Mouse (Mus musculus) embryonic stem cell, embryonic (primary cell): Measurements from ENCODE around the gene Cnn3.

ENCODE experiments used
- CTCF ChIA-PET, 4 experiments: fragments of 300-600 bp in 2 of 4; fragments of 350-600 bp in 2 of 4; sonication (Branson Sonifier 250); formaldehyde crosslinking; loops; one replicate each; lab custom pipeline; 2022; ENCODE audit warnings: inconsistent platforms in 2 of 4; lab: Charles Lee
- POLR2A ChIA-PET, 4 experiments: fragments of 300-600 bp in 2 of 4; fragments of 350-600 bp in 2 of 4; sonication (Branson Sonifier 250); formaldehyde crosslinking; loops; one replicate each; lab custom pipeline; 2022; ENCODE audit warnings: antibody characterized with exemption in 4 of 4, inconsistent platforms in 1 of 4; lab: Charles Lee

Gene Cnn3

DNA sequence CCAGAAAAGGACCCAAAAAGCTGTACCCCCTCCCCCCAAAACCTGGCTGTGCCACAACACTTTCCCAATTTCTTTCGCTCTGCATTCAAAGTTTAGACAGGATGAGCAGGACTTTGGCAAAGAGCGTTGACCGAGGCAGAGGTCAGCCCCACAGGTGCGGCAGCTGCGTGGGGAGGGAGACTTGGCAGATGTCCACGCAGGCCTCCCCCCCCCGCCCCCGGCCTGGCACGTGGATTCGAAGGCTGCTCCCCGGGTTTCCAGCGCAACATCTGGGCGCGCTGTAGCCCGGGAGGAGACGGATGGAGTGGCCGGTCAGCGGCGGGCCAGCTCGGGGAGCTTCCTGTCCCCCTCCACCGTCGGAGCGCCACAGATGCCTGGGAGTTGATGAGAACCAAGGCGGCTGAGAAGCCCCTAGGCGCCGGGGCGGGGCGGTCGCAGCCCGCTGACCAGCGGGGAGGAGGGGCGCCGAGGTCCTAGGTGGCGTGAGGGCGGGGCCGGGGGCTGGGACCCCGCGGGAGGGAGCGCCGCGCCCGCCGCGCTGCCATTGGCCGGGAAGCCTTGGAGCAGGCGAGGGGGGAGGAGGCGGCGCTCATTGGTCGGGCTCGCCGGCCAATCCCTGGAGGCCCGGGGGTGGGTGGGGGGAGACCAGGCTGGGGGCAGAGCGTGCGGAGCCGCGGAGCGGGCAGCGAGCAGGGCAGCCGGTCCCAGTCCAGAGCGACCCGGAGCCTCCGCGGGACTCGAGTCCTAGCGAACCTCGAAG lies at the start of gene Cnn3:
Gene Cnn3, plus strand, starts transcription at position 637 of the 760 bp plus-strand sequence.
- ChIA-PET POLR2A (interaction anchor here in 3 of 4 experiments (0.5 to 20.9 kb wide), 36 partner anchors 9 to 848 kb away, joined by 3 to 463 read pairs (median 3); partner anchors contain the start of genes Alg14 (in 2 of the 3) and Slc44a3 (in 1 of the 3)), CTCF (interaction anchor here in 1 of 4 experiments (0.7 to 1.2 kb wide), 2 partner anchors 40 to 264 kb away, joined by 3 to 4 read pairs; no protein-coding TSS in a partner anchor)

DNA sequence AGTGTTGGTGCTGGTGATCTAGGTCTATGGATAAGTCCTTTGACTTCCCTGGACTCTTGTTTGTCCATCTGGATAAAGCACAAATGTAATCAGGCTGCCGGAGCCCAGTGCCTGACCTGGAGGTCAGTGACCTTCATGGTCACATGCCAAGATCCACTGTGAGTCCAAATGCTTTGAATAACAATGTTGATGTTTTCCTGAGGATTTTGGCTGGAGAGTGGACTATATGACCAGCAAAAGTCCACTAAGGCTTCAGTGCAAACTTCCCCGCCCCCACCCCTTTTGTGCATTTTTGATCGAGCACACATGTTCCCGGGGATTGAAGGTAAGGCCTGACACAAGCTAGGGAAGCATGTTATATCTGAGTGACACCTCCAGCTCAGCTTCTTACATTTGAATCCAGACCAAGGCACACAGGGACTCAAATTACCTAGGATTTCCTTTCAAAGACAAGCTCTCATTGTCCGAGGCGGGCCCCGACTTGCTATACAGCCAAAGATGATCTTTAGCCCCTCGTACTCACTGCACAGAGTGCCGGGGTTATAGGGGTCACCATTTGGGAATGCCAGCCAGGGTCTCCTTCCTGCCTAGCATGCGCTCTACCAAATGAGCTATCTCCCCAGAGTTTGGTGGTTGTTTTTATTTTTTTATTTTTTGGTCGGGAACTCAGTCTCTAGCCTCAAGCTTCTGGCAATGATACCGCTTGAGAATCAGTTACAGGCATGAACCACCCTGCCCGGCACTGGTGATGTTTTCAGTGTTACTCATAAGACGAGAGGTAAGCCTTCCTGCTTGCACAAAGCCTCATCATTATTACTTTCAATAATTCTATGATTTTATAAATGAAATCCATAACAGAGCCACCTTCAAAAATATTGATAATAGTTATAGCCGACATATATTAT lies 47.3 kb upstream of the Cnn3 start:
- CTCF ChIA-PET, result interaction anchor here (0.5 to 1.8 kb wide), 8 partner anchors 10 to 768 kb away, joined by 3 to 20 read pairs (median 6); partner anchors contain the start of gene F3 (in 1 of the 4)
- POLR2A ChIA-PET, result interaction anchor here in 3 of 4 experiments (0.6 to 6.2 kb wide), 23 partner anchors 8 to 327 kb away, joined by 3 to 47 read pairs (median 5); no protein-coding TSS in a partner anchor

DNA sequence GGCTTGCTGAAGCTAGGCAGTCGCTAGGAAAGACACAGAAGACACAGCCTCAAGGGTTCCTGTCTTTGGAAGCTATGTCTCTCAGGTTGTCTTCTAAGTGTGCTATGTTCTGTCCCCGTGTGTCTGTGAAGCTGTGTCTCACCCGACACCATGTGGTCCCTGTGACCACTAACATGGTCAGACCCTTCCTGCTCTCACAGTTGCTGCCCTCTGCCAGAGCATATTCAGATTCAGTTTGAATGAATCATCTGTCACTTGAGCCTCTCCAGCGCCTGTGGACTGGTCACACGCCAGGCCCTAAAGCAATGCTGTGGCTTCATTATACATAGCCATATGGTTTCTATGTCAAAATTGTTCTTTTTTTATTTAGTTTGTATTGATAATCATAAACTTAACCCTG lies 46.6 kb upstream of the Cnn3 start:
- CTCF ChIA-PET, result no interaction called here

DNA sequence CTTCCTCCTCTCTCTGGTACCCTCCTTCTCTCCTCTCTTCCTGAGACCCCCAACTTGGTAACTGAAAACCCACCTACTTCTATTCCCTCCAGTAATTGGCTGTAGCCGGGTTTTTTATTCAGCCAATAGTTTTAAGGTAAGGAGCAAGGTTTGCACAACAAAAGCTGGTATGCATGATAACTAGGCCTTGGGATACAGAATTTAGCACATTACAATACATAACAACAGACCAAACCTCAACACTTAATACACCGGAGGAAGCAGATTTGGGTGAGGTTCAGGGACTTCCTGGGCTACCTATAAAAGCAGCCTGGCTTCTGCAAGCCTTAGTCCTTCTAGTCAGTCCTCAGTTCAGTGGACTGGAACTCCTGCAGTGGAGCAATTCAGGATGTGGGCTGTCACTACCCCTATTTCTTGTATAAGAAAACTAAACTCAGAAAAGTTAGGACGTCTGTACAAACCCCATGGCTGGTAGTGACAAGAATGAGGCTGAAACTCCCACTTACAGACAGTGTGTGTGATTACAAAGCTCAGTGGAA lies 38.8 kb upstream of the Cnn3 start:
- ChIA-PET POLR2A (interaction anchor here in 3 of 4 experiments (0.6 to 6.1 kb wide), 28 partner anchors 7 to 191 kb away, joined by 3 to 56 read pairs (median 4); partner anchors contain the start of gene Alg14 (in 1 of the 3)), CTCF (interaction anchor here in 1 of 4 experiments (0.6 to 0.7 kb wide), 2 partner anchors 16 to 17 kb away, joined by 3 to 5 read pairs; no protein-coding TSS in a partner anchor)

More for the DNA sequence above, 46.6 kb upstream of the Cnn3 start:
- POLR2A ChIA-PET, result interaction anchor here in 3 of 4 experiments (0.6 to 6.2 kb wide), 16 partner anchors 9 to 138 kb away, joined by 3 to 47 read pairs (median 4); no protein-coding TSS in a partner anchor

DNA sequence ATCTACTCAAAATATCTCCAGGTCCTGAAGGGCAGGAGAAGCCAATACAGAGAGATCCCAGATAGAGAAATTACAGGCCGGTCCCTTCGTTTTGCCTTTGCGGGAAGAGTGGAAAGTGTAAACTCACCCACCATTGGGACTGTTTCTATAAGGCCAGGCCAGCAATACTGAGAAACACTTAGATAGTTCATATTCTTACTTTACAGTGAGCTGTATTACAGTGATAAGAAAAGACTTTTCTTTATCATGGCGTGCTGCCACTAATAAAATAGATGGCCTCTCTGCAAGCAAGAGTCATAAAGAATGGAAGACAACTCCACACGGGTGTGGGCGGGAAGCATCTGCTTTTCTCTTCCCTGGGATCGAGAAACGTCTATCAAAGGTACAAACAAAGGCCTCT lies 36.9 kb upstream of the Cnn3 start:
- POLR2A ChIA-PET, result interaction anchor here in 3 of 4 experiments (1.2 to 6.1 kb wide), 15 partner anchors 9 to 201 kb away, joined by 3 to 56 read pairs (median 5); no protein-coding TSS in a partner anchor
- CTCF ChIA-PET, result interaction anchor here in 2 of 4 experiments (0.6 to 1.1 kb wide), 2 partner anchors 12 to 140 kb away, joined by 3 read pairs; no protein-coding TSS in a partner anchor

DNA sequence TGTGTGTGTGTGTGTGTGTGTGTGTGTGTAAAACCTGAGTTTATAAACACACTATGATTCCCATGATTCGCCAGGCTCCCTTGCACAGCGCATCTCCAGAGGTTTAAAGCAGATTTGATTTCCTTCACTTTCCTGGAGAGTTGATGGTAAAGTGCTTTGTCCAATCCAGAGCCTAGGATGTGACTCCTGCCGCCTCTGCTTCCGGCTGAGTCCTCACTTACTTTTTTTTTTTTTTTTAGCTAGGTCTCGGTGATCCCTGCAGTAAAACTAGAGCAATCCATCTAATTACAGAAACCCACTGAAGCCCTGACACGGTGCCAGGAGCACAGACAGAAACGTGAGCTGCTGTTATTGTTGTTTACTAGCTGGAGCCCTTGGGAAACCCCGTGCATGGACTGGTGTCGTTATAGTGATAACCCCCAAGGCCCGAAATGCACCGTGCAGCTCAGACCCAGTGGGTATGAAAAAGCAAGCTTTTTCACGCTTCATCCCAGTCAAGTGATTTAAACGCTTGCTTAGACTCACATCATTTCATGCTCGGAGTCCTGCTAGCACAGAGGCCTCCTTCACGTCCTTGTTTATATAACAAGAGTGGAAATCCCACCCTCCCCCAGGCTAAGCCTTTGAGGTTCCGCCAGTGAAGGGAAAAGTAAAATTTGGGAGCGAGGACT lies 36.3 kb upstream of the Cnn3 start:
- CTCF ChIA-PET, result interaction anchor here (0.6 to 1.4 kb wide), 6 partner anchors 12 to 140 kb away, joined by 3 to 5 read pairs (median 4); no protein-coding TSS in a partner anchor
- POLR2A ChIA-PET, result interaction anchor here in 3 of 4 experiments (0.6 to 6.1 kb wide), 23 partner anchors 9 to 408 kb away, joined by 3 to 56 read pairs (median 4); partner anchors contain the start of gene Rwdd3 (in 2 of the 3)

DNA sequence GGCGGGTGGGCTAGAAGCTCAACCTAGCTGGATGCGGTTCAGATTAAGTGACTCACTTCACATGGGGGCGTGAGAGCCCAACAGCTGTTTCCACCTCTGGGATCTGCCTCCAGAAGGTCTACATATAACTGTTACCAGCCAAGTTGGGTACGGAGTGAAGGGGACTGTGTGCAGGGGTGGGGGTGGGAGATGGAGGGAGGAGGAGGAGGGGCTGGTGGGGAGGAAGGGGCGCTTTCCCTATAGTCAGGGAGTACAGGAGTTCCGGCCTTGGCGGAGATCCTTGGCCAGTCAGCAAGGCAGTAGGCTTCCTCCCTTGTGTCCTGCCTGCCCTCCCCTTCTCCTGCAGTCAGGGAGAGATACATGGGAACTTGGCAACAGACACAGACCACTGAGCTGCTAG lies 35.6 kb upstream of the Cnn3 start:
- ChIA-PET POLR2A (interaction anchor here in 3 of 4 experiments (0.6 to 6.1 kb wide), 21 partner anchors 8 to 407 kb away, joined by 3 to 56 read pairs (median 4); partner anchors contain the start of gene Rwdd3 (in 1 of the 3)), CTCF (interaction anchor here in 2 of 4 experiments (0.7 to 1.4 kb wide), 2 partner anchors 29 to 83 kb away, joined by 3 to 5 read pairs; no protein-coding TSS in a partner anchor)

DNA sequence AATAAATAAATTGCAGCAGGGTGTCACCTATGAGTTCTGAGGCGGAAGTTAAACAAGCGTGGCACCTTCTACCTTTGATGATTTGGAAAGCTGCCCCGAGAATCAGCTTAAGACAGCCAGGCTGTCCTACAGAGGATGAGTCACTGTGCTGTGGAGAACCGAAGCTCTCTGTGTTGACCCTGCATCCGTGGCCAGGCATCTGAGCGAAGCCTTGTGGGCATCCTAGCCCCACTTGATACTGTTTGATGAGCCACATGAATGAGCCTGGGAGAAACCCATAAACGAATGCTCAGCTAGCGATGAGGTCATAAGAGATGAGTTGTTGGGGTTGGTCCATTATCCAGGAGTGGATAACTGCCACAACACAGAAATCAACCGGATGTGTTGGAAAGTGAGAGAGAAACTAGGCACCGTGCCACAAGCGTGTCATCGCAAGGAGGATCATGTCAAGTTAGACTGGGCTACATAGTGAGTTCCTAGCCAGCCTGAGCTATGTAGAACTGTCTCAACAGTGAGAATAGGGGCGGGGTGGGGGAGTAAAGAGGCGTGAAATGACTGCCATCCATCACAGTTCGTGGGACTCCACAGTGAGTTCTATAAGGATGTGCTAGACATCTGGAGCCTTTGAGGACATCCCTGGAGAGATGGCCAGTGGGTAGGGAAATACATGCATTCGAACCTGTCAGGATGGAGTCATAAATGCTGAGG lies 30.6 kb upstream of the Cnn3 start:
- ChIA-PET POLR2A (interaction anchor here in 3 of 4 experiments (0.5 to 6.0 kb wide), 11 partner anchors 8 to 51 kb away, joined by 3 to 29 read pairs (median 5); no protein-coding TSS in a partner anchor), CTCF (no interaction called here)

DNA sequence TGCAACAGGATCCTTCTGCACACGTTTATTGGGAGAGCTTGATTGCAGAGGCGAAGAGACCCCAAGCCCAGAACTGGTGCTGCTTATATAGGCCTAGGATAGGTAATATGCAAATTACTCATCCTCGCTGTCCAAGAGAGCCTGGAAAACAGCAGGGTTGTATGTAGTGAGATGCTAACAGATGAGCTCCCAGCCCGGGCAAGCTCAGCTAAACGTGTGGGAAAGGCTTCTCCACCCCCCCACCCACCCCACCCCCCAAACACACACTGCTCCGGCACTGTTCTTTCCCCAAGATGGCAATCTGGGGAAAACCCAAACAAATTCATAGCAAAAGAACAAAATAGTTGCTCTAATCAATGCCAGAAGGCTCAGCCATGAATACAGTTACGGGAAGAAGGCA lies 29.7 kb upstream of the Cnn3 start:
- ChIA-PET CTCF (interaction anchor here in 1 of 4 experiments (1.6 kb wide), 1 partner anchor 37 kb away, joined by 3 read pairs; no protein-coding TSS in a partner anchor), POLR2A (interaction anchor here in 3 of 4 experiments (0.6 to 6.0 kb wide), 12 partner anchors 9 to 67 kb away, joined by 3 to 29 read pairs (median 5); no protein-coding TSS in a partner anchor)

DNA sequence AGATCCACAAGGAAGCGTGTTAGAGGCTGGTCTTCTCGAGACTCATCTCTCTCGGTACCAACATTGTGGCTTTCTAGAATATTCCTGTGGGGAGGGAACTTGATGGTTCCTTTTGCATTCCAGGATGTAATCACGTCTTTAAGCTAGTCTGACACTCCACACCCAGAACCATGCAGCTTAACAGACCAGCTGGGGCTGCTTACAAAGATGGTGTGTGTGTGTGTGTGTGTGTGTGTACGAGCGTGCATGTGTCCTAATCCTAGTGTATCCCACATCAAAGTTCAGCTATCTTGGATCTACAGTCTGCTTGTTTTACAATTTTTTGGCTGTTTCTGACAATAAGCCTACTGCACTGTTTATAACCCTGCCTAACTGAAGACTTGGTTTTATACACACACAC lies 29.3 kb upstream of the Cnn3 start:
- CTCF ChIA-PET, result interaction anchor here in 3 of 4 experiments (0.6 to 1.6 kb wide), 3 partner anchors 37 to 1507 kb away, joined by 3 read pairs; no protein-coding TSS in a partner anchor
- POLR2A ChIA-PET, result interaction anchor here (0.5 to 6.0 kb wide), 13 partner anchors 9 to 122 kb away, joined by 3 to 29 read pairs (median 5); no protein-coding TSS in a partner anchor

DNA sequence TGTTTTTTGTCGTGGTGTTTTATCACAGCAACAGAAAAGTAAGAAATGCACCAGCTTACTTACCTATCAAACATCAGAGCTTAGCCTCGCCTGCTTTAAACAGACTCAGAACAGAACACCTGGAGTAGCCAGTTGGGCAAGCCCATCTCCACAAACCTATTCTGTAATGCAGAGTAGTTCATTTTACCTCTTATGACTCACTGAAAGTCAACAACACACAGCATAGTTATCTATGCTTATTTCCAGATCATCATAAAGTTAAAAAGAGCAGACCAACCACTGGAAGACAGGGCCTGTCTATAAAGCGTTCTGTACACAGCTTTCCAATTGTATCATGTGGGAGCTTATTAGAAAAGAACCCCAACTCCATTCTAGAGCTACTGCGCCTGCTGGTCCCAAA lies 24.9 kb upstream of the Cnn3 start:
- ChIA-PET CTCF (no interaction called here), POLR2A (interaction anchor here in 1 of 4 experiments (6.0 kb wide), 1 partner anchor 17 kb away, joined by 29 read pairs; no protein-coding TSS in a partner anchor)

DNA sequence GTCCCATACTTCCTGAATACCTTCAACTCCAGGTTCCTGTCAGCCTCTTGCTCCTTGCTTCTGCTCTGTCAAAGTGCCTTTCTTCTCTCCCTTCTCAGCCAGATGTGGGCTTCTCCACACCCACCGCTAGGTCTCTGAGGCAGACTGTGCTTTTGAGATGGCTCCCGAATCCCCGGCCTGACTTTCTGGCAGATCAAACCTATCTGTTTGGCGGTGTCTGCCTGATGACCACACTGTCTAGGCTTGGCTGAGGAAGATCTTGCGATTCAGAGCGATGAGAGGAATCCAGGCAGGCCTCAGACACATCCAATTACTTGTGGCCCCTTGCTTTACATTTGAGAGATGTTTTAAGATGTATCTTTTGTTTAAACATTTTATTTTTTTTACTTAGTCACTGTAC lies 24.2 kb upstream of the Cnn3 start:
- ChIA-PET CTCF (no interaction called here), POLR2A (interaction anchor here in 2 of 4 experiments (0.8 to 6.0 kb wide), 7 partner anchors 11 to 26 kb away, joined by 3 to 29 read pairs (median 10); no protein-coding TSS in a partner anchor)

DNA sequence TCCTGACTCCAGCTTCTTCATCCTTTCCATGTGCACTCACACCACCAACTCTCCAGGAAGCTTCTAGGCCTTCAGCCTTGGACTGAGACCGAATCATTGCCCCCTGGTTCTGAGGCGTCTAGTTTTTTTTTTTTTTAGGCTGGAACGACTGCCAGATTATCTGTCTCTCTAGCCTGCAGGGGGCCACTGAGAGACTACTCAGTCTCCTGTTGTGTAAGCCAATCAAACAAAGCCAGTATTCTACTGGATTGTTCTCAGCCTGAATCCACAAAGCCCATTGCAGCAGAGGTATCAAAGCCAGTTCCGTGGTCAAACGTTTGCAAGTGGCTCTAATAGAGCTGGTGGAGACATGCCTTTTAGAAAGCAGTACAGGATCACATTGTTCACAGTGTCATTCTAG lies 22.8 kb upstream of the Cnn3 start:
- CTCF ChIA-PET, result interaction anchor here in 3 of 4 experiments (0.6 to 0.7 kb wide), 4 partner anchors 12 to 298 kb away, joined by 3 to 16 read pairs (median 6); no protein-coding TSS in a partner anchor

DNA sequence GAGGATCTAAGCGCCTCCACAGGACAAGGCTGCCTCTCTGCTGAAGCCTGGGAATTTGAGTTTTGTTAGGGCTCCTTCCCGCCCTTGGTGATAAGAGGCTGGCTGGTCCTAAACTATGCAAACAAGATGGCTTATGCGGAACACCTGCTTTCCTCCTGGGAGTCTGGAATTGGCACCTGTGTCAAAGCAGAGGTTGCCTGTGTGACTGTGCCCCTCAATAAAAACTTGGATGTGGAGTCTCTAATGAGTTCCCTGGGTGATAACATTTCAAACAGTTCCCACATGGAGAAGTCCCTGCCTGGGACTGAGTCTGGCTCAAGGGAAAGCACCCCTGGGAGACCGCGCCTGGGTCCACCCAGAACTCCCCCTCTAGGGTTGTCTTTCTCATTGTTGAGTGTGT lies 21.2 kb upstream of the Cnn3 start:
- ChIA-PET CTCF (no interaction called here), POLR2A (interaction anchor here in 1 of 4 experiments (1.4 to 3.2 kb wide), 2 partner anchors 13 to 25 kb away, joined by 3 to 19 read pairs; no protein-coding TSS in a partner anchor)

More for the DNA sequence above, 22.8 kb upstream of the Cnn3 start:
- POLR2A ChIA-PET, result interaction anchor here in 3 of 4 experiments (0.6 to 3.2 kb wide), 18 partner anchors 10 to 846 kb away, joined by 3 to 19 read pairs (median 3); no protein-coding TSS in a partner anchor

DNA sequence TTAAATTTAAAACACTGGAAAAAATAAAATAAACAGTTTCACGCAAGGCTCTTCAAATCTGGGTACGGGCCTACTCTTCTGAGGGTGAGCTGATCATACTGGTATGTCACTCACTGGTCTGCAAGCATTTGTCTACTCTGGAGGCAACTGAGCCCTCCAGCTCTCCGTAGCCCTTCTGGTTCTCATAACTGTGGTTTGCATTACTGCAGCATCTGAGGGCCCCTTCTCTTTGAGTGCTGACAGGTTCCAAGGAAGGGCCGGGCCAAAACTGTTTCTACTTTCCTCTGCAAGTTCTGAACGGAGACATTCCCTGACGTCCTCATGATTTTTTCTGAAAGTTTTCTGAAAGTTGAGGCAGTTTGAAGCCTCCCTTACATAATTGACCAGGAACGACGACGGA lies 18.9 kb upstream of the Cnn3 start:
- POLR2A ChIA-PET, result interaction anchor here (0.7 to 3.4 kb wide), 12 partner anchors 9 to 52 kb away, joined by 3 to 44 read pairs (median 5); no protein-coding TSS in a partner anchor
- CTCF ChIA-PET, result interaction anchor here in 2 of 4 experiments (0.5 to 0.6 kb wide), 2 partner anchors 25 to 97 kb away, joined by 3 to 4 read pairs; no protein-coding TSS in a partner anchor
